Mouse (Mus musculus): ENCODE results near the gene Clic1. TPM values are rescaled to one million over a fixed set of nuclear protein-coding genes. Genes with fewer than 3 reads are reported as not detected.
A peak's percentile ranks its signal among the peaks of the same experiment; 100 is the strongest.

The Clic1 gene
- polyA plus RNA-seq, 1 experiment from 2014 or later, result 102 TPM

DNA sequence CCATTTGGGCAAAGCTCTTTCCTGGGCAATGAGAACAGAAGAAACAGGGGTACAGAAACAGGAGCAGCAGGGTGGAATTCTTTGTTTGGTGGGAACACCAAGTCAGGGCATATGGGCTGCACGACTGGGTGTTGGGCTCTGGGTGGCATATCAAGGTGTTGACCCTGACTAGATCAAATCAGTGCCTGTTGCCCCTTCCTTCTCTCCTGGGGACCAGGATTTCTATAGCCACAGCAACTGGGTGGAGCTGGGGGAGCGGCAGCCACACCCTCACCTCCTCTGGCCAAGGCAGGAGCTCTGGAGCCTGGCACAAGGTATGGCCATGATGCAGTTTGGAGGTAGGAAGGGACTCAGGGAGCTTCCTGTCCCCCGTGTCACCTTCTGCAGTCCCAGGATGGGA, 31.6 kb upstream of the Clic1 start:
- H3K36me3 ChIP-seq (replicated peaks; ENCODE audit: insufficient read depth, low read length), result peaks cover 34% of the 10 kb centered on the region
- peaks cover 12% of the 10 kb centered on the region for H3K4me1 ChIP-seq (ENCODE audit: insufficient read depth)
- H3K9me3 ChIP-seq (ENCODE audit: low read length), result no peaks in the 10 kb centered on the region
- no peak overlapping the region for H3K4me3 ChIP-seq (ENCODE audit: low read depth, low read length)
- H3K27ac ChIP-seq (ENCODE audit: low read depth), result no peak overlapping the region
- H3K4me2 ChIP-seq (ENCODE audit: low read depth, low read length), result no peak overlapping the region
- H3K9ac ChIP-seq (replicated peaks), result no peak overlapping the region
- WGBS (ENCODE audit: insufficient replicate concordance), result 73% methylated on average over 3 of the region's 3 CpGs
- TF ChIP-seq CTCF (IDR thresholded peaks at IDR 0.05; ENCODE audit: low read depth) (no peak), EP300 (IDR thresholded peaks at IDR 0.05; ENCODE audit: low read depth) (no peak)
- ATAC-seq (no peak), DNase-seq (peak; percentile 11)
- H3K27me3 ChIP-seq (ENCODE audit: insufficient read depth, low read length), result 0 out of 2 replicates have a peak, but pooled peaks cover under 1% of the 10 kb centered on the region

DNA sequence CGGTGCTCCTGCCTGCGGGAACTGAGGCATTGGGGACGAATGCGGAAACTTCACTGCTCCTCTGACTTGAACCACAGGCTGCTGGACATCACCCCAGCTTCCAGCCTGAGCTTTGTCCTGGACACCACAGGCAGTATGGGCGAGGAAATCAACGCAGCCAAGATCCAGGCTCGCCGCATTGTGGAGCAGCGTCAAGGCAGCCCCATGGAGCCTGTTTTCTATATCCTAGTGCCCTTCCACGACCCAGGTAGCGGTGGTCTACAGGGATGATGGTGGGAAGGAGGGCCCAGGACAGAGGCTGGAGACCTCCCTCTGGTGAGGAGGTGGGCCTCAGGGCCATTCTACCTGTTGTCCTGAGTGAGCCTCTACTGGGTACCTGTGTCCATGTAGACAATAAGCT, 29.9 kb upstream of the Clic1 start:
- ATAC-seq (no peak), DNase-seq (peak; percentile 13)
- Histone ChIP-seq H3K27me3 (ENCODE audit: insufficient read depth, low read length) (0 out of 2 replicates have a peak, but pooled peaks cover 3% of the 10 kb centered on the region), H3K27ac (ENCODE audit: low read depth) (no peak overlapping the region), H3K9ac (replicated peaks) (no peak overlapping the region), H3K4me1 (ENCODE audit: insufficient read depth) (peaks cover 25% of the 10 kb centered on the region), H3K4me2 (ENCODE audit: low read depth, low read length) (no peak overlapping the region), H3K36me3 (replicated peaks; ENCODE audit: insufficient read depth, low read length) (peaks cover 17% of the 10 kb centered on the region), H3K9me3 (ENCODE audit: low read length) (no peaks in the 10 kb centered on the region), H3K4me3 (ENCODE audit: low read depth, low read length) (no peak overlapping the region)
- whole genome bisulfite sequencing (ENCODE audit: insufficient replicate concordance), result 81% methylated on average over 11 of the region's 11 CpGs
- TF ChIP-seq EP300 (IDR thresholded peaks at IDR 0.05; ENCODE audit: low read depth), result no peak
- TF ChIP-seq CTCF (IDR thresholded peaks at IDR 0.05; ENCODE audit: low read depth), result no peak

DNA sequence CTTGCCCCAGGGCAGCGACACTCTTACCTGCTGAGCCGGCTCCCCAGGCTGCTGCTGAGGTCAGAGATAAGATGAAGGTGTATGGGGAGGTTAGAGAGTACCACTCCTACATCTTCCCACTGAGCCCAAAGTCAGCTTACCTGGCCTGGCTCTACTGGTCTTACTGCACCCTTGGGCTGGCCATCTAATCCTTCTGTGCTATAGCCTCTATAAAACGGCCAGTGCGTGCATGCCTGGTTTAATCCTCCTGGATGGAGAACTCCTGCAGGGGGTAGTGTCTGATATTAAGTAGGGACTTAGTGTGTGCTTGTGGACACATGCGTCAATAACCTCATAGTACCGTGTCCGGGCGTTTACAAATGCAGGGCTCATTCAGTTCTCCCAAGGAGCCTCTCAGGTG, 29.2 kb upstream of the Clic1 start:
- H3K4me1 ChIP-seq (ENCODE audit: insufficient read depth), result peaks cover 25% of the 10 kb centered on the region
- ATAC-seq, result no peak
- H3K27me3 ChIP-seq (ENCODE audit: insufficient read depth, low read length), result 0 out of 2 replicates have a peak, but pooled peaks cover 3% of the 10 kb centered on the region
- peaks cover 10% of the 10 kb centered on the region for H3K36me3 ChIP-seq (replicated peaks; ENCODE audit: insufficient read depth, low read length)
- WGBS (ENCODE audit: insufficient replicate concordance), result 87% methylated on average over 8 of the region's 8 CpGs
- H3K4me2 ChIP-seq (ENCODE audit: low read depth, low read length), result no peak overlapping the region
- peak; percentile 13 for DNase-seq
- H3K4me3 ChIP-seq (ENCODE audit: low read depth, low read length), result no peak overlapping the region
- TF ChIP-seq CTCF (IDR thresholded peaks at IDR 0.05; ENCODE audit: low read depth) (no peak), EP300 (IDR thresholded peaks at IDR 0.05; ENCODE audit: low read depth) (no peak)
- no peak overlapping the region for H3K27ac ChIP-seq (ENCODE audit: low read depth)
- no peaks in the 10 kb centered on the region for H3K9me3 ChIP-seq (ENCODE audit: low read length)
- no peak overlapping the region for H3K9ac ChIP-seq (replicated peaks)

DNA sequence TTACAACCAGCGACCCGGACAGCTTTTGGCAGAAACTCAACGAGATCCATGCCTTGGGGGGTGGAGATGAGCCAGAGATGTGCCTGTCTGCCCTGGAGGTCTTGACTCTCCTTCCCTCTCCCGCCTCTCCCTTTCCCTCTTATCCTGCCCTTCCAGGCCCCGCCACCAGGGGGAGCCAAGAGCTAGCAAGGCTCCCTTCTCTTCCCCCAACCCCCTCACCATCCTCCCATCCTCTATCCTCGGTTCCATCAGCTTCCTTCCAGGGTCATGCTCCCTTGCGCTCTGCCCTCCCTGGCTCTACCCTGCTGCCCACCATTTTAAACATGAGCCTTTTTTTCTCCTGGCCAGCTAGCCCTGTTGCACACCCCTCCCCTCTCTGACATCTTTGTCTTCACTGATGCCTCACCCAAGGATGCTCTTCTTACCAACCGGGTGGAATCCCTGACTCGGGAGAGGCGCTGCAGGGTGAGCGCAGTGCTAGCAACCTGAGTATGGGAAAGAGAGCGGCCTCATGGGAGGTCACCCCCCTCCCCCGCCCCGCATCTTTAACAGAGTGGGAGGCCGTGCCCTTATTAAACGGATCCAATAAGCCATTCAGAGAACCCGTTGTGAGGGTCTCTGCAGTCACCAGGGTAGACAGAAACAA, 28.5 kb upstream of the Clic1 start:
- peaks cover 3% of the 10 kb centered on the region; the same call in 1 of the 2 replicates for H3K36me3 ChIP-seq (replicated peaks; ENCODE audit: insufficient read depth, low read length)
- H3K27ac ChIP-seq (ENCODE audit: low read depth), result peak overlapping the region; percentile 53
- H3K9ac ChIP-seq (replicated peaks), result no peak overlapping the region; the same call in 1 of the 2 replicates
- H3K27me3 ChIP-seq (ENCODE audit: insufficient read depth, low read length), result 0 out of 2 replicates have a peak, but pooled peaks cover 3% of the 10 kb centered on the region
- peaks cover 25% of the 10 kb centered on the region for H3K4me1 ChIP-seq (ENCODE audit: insufficient read depth)
- TF ChIP-seq EP300 (IDR thresholded peaks at IDR 0.05; ENCODE audit: low read depth), result no peak
- peak; percentile 99 for TF ChIP-seq CTCF (IDR thresholded peaks at IDR 0.05; ENCODE audit: low read depth)
- H3K4me3 ChIP-seq (ENCODE audit: low read depth, low read length), result no peak overlapping the region
- ATAC-seq, result peak; percentile 20
- peak overlapping the region; percentile 43 for H3K4me2 ChIP-seq (ENCODE audit: low read depth, low read length)
- WGBS (ENCODE audit: insufficient replicate concordance), result 15% methylated on average over 17 of the region's 17 CpGs
- peak; percentile 91 for DNase-seq
- H3K9me3 ChIP-seq (ENCODE audit: low read length), result no peaks in the 10 kb centered on the region

DNA sequence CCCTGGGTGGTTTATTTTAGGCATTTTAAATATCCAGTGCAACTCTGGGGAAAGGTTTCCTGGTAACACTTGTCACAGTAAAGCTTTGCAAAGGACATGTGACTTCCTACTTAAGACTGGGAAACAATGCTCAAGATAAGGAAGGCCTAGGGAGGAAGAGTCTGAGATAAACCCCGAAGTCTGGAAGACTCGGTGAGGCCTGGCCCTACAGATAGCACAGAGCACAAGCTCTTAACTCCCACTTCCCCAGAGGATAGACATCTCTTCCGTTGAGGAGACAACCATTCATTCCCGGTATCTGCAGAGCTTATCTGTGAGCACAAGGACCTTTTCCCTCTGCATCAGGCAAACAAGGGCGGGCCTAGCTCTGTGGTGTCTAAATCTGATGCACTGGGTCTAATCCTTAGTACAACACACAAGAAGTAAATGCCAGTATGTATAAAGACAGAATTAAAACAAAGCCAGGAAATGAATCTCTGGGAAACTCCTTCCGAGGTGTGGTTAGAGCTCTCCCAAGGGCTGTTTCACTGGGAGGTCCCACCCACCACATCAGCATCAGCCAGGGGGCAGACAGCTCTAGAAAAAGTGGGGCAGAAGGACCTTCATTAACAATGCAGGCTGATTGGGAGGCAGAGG, 27.8 kb upstream of the Clic1 start:
- ATAC-seq, result peak; percentile 78
- WGBS (ENCODE audit: insufficient replicate concordance), result 24% methylated on average over 6 of the region's 6 CpGs
- Histone ChIP-seq H3K36me3 (replicated peaks; ENCODE audit: insufficient read depth, low read length) (no peaks in the 10 kb centered on the region), H3K27me3 (ENCODE audit: insufficient read depth, low read length) (0 out of 2 replicates have a peak, but pooled peaks cover 3% of the 10 kb centered on the region), H3K4me1 (ENCODE audit: insufficient read depth) (peaks cover 25% of the 10 kb centered on the region), H3K4me3 (ENCODE audit: low read depth, low read length) (no peak overlapping the region), H3K27ac (ENCODE audit: low read depth) (peak overlapping the region; percentile 53), H3K9me3 (ENCODE audit: low read length) (no peaks in the 10 kb centered on the region), H3K4me2 (ENCODE audit: low read depth, low read length) (peak overlapping the region; percentile 43), H3K9ac (replicated peaks) (no peak overlapping the region; the same call in 1 of the 2 replicates)
- DNase-seq, result peak; percentile 36
- TF ChIP-seq EP300 (IDR thresholded peaks at IDR 0.05; ENCODE audit: low read depth) (peak; percentile 94), CTCF (IDR thresholded peaks at IDR 0.05; ENCODE audit: low read depth) (no peak)

DNA sequence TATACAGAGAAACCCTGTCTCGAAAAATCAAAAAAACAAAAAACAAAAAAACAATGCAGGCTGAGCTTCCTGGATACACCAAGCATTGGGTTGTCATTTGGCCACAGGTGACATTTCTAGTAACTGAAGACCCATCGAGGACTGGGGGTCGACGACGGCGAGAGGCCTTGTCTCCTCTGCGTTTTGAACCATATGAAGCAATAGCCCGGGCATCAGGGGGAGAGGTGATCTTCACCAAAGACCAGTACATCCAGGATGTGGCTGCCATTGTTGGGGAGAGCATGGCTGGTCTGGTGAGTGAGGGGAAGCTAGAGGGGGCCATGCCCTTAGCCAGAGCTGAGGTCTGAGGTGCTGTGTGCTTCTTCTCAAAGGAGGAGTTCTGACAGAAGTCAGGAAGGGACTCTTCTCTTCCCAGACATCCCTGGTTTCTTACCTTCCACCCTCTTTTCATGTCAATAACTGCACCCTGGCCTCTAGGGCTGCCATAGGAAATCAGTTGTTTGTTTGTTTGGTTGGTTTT, 27.2 kb upstream of the Clic1 start:
- no peak for TF ChIP-seq EP300 (IDR thresholded peaks at IDR 0.05; ENCODE audit: low read depth)
- 83% methylated on average over 8 of the region's 8 CpGs for WGBS (ENCODE audit: insufficient replicate concordance)
- DNase-seq, result peak; percentile 12
- H3K27me3 ChIP-seq (ENCODE audit: insufficient read depth, low read length), result 0 out of 2 replicates have a peak, but pooled peaks cover 3% of the 10 kb centered on the region
- H3K4me3 ChIP-seq (ENCODE audit: low read depth, low read length), result no peak overlapping the region
- no peak for ATAC-seq
- H3K4me2 ChIP-seq (ENCODE audit: low read depth, low read length), result no peak overlapping the region
- H3K4me1 ChIP-seq (ENCODE audit: insufficient read depth), result peaks cover 25% of the 10 kb centered on the region
- H3K27ac ChIP-seq (ENCODE audit: low read depth), result peak overlapping the region; percentile 53; the same call in 1 of the 2 replicates
- H3K9ac ChIP-seq (replicated peaks), result no peak overlapping the region
- no peaks in the 10 kb centered on the region for H3K36me3 ChIP-seq (replicated peaks; ENCODE audit: insufficient read depth, low read length)
- H3K9me3 ChIP-seq (ENCODE audit: low read length), result no peaks in the 10 kb centered on the region

Measured in liver, postnatal 0 days (tissue).